8 mouse cellular contexts compared by ENCODE assay signal in the genomic region with DNA sequence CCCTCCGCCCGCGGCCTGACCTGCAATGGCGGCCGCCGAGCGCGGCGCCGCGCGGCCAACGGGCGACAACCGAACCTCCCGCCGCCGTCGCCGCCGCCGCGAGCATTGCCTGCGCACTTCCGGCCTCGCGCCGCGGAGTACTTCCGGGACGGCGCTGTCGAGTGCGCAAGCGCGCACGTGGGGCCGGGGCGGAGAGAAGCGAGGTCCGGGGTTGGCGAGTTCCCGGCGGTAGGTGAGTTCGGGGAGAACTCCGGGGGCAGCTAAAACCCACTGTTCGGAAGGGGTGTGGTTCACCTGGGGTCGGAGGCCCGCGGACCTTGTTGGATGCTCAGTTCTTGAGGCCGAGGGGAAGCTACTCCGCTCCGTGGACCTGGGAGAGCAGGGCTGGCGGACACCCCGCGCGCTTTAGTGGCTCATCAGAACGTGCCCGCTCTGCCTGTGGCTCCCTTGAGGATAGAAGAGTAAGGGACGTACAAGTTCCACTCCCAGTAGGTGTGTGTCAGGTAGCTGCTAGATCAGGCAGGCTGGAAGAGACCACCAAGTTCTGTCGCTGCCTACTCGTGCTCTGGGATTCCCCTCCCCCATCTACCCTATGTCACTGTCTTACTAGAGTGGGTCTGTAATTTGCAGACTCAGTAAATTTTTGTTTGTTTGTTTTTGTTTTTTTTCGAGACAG. TPM values are rescaled to one million over a fixed set of nuclear protein-coding genes. Genes with fewer than 3 reads are reported as not detected.
DNase-seq lines count a peak whose midpoint lies in the region; ATAC-seq lines count a peak whose summit lies in the region.

A gene (plus strand): TSS at position 156 of the 676 bp plus-strand sequence.

- peak; percentile 92 for DNase-seq in adrenal gland, adult 2 months
- peak; percentile 91 for DNase-seq in embryo, embryonic 10 days (ENCODE audit: low spot score)
- DNase-seq in gastrocnemius, postnatal 10 days, result peak; percentile 89
- DNase-seq in induced T-regulatory cell, adult 2 months (ENCODE audit: low read depth), result peak; percentile 94
- peak; percentile 67 to 86 for DNase-seq in left cerebral cortex, postnatal 14 days (ENCODE audit: low spot score in 2 of 2)
- DNase-seq in right cerebral cortex, postnatal 14 days, result peak; percentile 87
- peak; percentile 85 to 87 for DNase-seq in urinary bladder, postnatal 4 days (ENCODE audit: low spot score in 2 of 2)

- intact Hi-C loops in left cerebral cortex, postnatal 14 days (cut with DNase I), result loop anchor here (2.0 kb wide), 1 partner anchor 175 kb away; no protein-coding TSS in a partner anchor

- peak; percentile 87 for ATAC-seq in megakaryocyte-erythroid progenitor cell, adult 5-6 weeks (replicated peaks; ENCODE audit: low FRiP score, low TSS enrichment, poor library complexity, severe bottlenecking)

RNA-seq across cellular contexts. Expression of the gene that starts here (rescaled TPM):
- 10 to 100 TPM; 40.6 to 50.1 TPM for total RNA-seq in adrenal gland, adult 2 months (2021)
- 17.2 and 20.5 TPM in 2 replicates for polyA plus RNA-seq in adrenal gland, adult 2 months (2012; rRNA removed)
- 10 to 100 TPM; 18.1 to 21.7 TPM for total RNA-seq in gastrocnemius, postnatal 10 days (2021)
- 10 to 100 TPM; 29.5 to 31.4 TPM for total RNA-seq in left cerebral cortex, postnatal 14 days (2021)
- total RNA-seq in megakaryocyte-erythroid progenitor cell, adult 5-6 weeks (2014; fragmentation: Nextera tagmentation), result 75.1 and 84.5 TPM in 2 replicates
- 73.7 and 79.4 TPM in 2 replicates for total RNA-seq in megakaryocyte-erythroid progenitor cell, adult 5-6 weeks (2017)

Comparison
In these comparisons a context has a peak if more than half of its experiments do, and no peak if none do; other contexts are left out.
1. Peak in every context shown above with its lines: DNase-seq and ATAC-seq.